Mouse (Mus musculus) midbrain, postnatal 0 days (tissue): Measurements from ENCODE around the gene Gk. TPM values are rescaled to one million over a fixed set of nuclear protein-coding genes. Genes with fewer than 3 reads are reported as not detected.

Experiments
- ATAC-seq: fragments of 200-750 bp; cut with Nextera tagmentation; 2 replicates; pipeline ENCODE4 v1.8.0; 2017; ENCODE audit warnings: moderate number of reproducible peaks, mild to moderate bottlenecking, moderate TSS enrichment, moderate library complexity; ENCODE audit not compliant: low FRiP score
- DNase-seq: peaks from one replicate; pipeline ENCODE4 v3.0.0-alpha.2; 2015; ENCODE audit warnings: low spot score
- H3K27ac ChIP-seq: fragments of 300-500 bp; sonication (generic); 2 replicates; pipeline ENCODE4 v1.5.1; 2014; ENCODE audit warnings: low read depth, mild to moderate bottlenecking, low read length, mixed read lengths
- H3K27me3 ChIP-seq: fragments of 300-500 bp; sonication (generic); 2 replicates; pipeline ENCODE4 v1.6.1; 2014; ENCODE audit warnings: low read length, control low read depth, mixed read lengths; ENCODE audit not compliant: insufficient read depth
- H3K36me3 ChIP-seq: fragments of 300-500 bp; sonication (generic); 2 replicates; pipeline ENCODE4 v1.6.1; 2014; ENCODE audit warnings: low read length, control low read depth, mixed read lengths; ENCODE audit not compliant: insufficient read depth
- H3K4me1 ChIP-seq: fragments of 300-500 bp; sonication (generic); 2 replicates; pipeline ENCODE4 v1.6.1; 2014; ENCODE audit warnings: mild to moderate bottlenecking, control low read depth, antibody characterized with exemption, low read length, mixed read lengths; ENCODE audit not compliant: insufficient read depth
- H3K4me2 ChIP-seq: fragments of 300-500 bp; sonication (generic); 2 replicates; pipeline ENCODE4 v1.6.1; 2014; ENCODE audit warnings: low read depth, mild to moderate bottlenecking, low read length, mixed read lengths; ENCODE audit not compliant: poor library complexity, severe bottlenecking
- H3K4me3 ChIP-seq: fragments of 300-500 bp; sonication (generic); 2 replicates; pipeline ENCODE4 v1.5.1; 2014; ENCODE audit warnings: low read depth, mild to moderate bottlenecking, low read length, moderate library complexity
- H3K9ac ChIP-seq: fragments of 300-500 bp; sonication (generic); replicated peaks from 2 replicates; pipeline ENCODE4 v1.6.1; 2014; ENCODE audit warnings: mild to moderate bottlenecking, low read length, moderate library complexity, mixed read lengths; ENCODE audit not compliant: poor library complexity, severe bottlenecking
- H3K9me3 ChIP-seq: fragments of 300-500 bp; sonication (generic); 2 replicates; pipeline ENCODE4 v1.6.1; 2016; ENCODE audit warnings: low read length, control low read depth
- CTCF ChIP-seq: IDR thresholded peaks from 2 replicates; pipeline ENCODE4 v1.5.1; 2016; ENCODE audit warnings: antibody characterized with exemption, mild to moderate bottlenecking
- WGBS: fragments of 180-500 bp; shearing (Covaris S2); extraction: QIAGEN DNeasy Blood & Tissue Kit; methylation state at CpG from one replicate; pipeline ENCODE4 v1.1.7; 2014; 5-methylcytosine and 5-hydroxymethylcytosine counted together
- polyA plus RNA-seq: library from polyadenylated mRNA; unstranded; fragments of >200 nt; fragmentation: Nextera tagmentation; extraction: Ambion mirVana; gene quantifications from 2 replicates; pipeline ENCODE4 v1.2.1, GENCODE M21; 2015
- total RNA-seq: library from RNA; depleted of rRNA; stranded (reverse); fragments of >200 nt; gene quantifications from 2 replicates; pipeline ENCODE4 v1.2.3, GENCODE M21; 2014

The Gk gene
- total and polyA plus RNA-seq, 2 experiments from 2014 or later: 10.9 to 14.6 TPM

DNA sequence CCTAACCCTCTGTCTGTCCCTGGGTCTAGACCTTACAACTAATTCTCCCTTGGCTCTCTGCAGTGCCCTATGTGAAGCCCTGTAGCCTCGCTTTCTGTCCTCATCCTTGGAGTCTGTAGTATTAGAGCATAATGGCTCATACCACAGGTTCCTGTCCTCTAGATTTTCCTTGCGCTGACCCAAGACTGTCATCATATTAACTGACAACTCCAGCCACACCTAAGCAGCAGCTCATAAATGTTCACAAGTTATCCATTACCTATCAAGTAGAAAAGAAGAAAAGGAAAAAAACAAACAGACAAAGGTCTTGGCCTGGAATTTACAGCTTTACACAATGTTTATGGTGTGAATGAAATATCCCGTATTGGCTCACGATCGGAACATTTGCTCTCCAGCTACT, 43.4 kb downstream of the Gk start:
- 91% methylated on average over 5 of the region's 5 CpGs for WGBS
- Histone ChIP-seq H3K27me3 (no peaks in the 10 kb centered on the region), H3K27ac (no peak overlapping the region), H3K4me1 (no peaks in the 10 kb centered on the region), H3K36me3 (no peaks in the 10 kb centered on the region; the same call in 1 of the 2 replicates), H3K9me3 (no peaks in the 10 kb centered on the region), H3K4me2 (no peak overlapping the region), H3K9ac (no peak overlapping the region), H3K4me3 (no peak overlapping the region)
- no peak for DNase-seq
- TF ChIP-seq CTCF: no peak
- no peak for ATAC-seq

DNA sequence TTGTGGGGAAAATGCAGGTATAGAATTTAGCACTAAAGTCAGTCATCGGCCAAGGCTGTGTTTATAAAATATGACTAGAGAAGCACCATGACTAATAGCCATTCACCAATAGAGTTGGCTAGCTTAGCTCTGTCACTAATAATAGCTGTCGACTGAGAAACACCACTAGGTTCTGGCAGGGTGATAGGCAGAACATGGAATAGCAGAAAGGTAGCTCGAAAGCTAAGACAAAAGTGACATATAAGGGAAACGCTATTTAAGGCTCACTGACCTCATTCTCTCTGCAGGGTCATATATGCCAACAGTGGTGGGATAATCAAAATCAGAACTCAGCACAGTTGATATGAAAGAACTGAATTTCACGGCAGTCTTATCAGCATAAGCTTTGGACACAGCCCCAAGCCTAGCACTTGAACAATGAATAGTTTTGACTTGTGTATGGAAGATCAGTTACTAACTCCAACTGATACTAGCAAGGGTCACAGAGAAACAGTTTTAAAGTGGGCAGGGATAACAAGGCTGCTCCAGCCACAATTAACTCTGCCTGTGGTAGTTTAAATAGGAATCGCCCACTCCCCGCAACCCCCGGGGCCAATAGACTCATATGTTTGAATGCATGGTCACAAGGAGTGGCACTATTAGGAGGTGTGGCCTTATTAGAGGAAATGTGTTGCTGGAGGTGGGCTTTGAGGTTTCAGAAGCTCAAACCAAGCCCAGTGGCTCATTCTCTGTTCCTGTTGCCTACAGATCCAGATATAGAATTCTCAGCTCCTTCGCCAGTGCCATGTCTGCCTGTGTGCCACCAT, 45.3 kb downstream of the Gk start:
- TF ChIP-seq CTCF: no peak
- H3K27ac ChIP-seq: no peak overlapping the region
- no peak overlapping the region for H3K9ac ChIP-seq
- H3K36me3 ChIP-seq: no peaks in the 10 kb centered on the region; the same call in 1 of the 2 replicates
- H3K4me1 ChIP-seq: no peaks in the 10 kb centered on the region
- H3K4me2 ChIP-seq: no peak overlapping the region
- H3K4me3 ChIP-seq: no peak overlapping the region
- DNase-seq: no peak
- no peak for ATAC-seq
- no peaks in the 10 kb centered on the region for H3K9me3 ChIP-seq
- H3K27me3 ChIP-seq: no peaks in the 10 kb centered on the region
- 91% methylated on average over 9 of the region's 9 CpGs for WGBS

DNA sequence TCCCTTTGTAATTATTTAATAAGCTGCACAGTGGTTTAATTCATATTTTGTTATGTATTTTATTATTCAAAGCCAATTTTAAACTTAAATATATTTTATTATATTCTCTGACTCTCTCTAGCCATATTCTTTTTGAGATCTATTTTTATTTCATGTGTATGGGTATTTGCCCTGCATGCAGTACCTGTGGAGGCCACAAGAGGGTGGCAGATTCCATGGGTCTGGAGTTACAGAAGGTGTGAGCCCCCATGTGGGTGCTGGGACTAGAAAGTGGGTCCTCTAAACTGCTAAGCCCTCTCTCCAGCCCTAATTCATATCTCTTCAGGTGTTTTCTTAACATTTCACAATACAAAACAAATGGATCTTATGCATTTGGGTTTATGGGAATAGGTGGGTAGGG, 55.4 kb downstream of the Gk start:
- no peaks in the 10 kb centered on the region for H3K36me3 ChIP-seq
- no peak overlapping the region for H3K9ac ChIP-seq
- no peak overlapping the region for H3K27ac ChIP-seq
- no peak overlapping the region for H3K4me3 ChIP-seq
- no peaks in the 10 kb centered on the region for H3K4me1 ChIP-seq
- no peak overlapping the region for H3K4me2 ChIP-seq
- TF ChIP-seq CTCF: peak; percentile 48
- ATAC-seq (no peak), DNase-seq (no peak)
- H3K9me3 ChIP-seq: no peaks in the 10 kb centered on the region
- no peaks in the 10 kb centered on the region for H3K27me3 ChIP-seq

DNA sequence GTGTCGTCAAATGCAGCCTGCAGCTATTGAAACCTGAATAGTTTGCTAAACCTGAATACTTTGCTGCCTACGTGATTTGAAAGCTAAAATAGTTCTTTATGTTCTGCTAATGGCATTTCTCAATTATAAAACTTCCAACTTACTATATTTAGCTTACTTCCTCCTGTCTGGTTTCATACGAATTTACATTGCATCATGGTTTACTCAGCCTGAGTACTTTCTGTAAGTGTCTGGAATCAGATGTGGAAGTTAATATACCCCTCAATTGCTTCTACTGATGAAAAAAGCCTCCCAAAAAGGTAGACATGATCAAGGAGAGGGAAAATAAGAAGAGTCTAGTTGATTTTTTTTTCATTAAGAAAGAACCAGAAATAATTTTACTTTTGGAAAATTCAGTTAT, 66.2 kb downstream of the Gk start:
- Histone ChIP-seq H3K27me3 (no peaks in the 10 kb centered on the region), H3K9me3 (no peaks in the 10 kb centered on the region), H3K4me3 (no peak overlapping the region), H3K4me2 (no peak overlapping the region), H3K36me3 (no peaks in the 10 kb centered on the region), H3K4me1 (no peaks in the 10 kb centered on the region), H3K27ac (no peak overlapping the region), H3K9ac (no peak overlapping the region)
- DNase-seq: no peak
- TF ChIP-seq CTCF: no peak
- no peak for ATAC-seq
- WGBS: 82% methylated on average over 3 of the region's 3 CpGs

DNA sequence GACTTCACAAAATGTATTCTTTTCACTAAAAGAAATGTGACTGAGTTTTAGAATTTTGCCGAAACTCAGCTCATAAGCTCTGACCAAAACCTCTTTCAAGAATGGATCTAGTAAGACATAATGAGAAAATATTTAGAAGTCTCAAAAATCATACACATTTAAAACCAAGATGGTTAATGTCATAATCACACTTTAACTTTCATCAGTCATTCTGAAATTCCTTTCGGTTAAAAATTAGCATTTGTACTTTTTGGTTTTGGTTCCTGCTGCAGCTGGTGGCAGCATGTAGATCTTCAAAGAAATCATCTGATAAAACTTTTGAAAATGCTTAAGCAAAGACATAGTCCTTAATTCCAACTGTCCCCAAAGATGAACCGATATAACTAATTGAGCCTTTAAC, 70.9 kb downstream of the Gk start:
- Histone ChIP-seq H3K27ac (no peak overlapping the region), H3K4me2 (no peak overlapping the region), H3K9ac (no peak overlapping the region), H3K4me3 (no peak overlapping the region), H3K36me3 (no peaks in the 10 kb centered on the region), H3K4me1 (no peaks in the 10 kb centered on the region), H3K27me3 (no peaks in the 10 kb centered on the region), H3K9me3 (no peaks in the 10 kb centered on the region)
- no peak for TF ChIP-seq CTCF
- 97% methylated on average over 3 of the region's 3 CpGs for WGBS
- no peak for DNase-seq
- no peak for ATAC-seq

DNA sequence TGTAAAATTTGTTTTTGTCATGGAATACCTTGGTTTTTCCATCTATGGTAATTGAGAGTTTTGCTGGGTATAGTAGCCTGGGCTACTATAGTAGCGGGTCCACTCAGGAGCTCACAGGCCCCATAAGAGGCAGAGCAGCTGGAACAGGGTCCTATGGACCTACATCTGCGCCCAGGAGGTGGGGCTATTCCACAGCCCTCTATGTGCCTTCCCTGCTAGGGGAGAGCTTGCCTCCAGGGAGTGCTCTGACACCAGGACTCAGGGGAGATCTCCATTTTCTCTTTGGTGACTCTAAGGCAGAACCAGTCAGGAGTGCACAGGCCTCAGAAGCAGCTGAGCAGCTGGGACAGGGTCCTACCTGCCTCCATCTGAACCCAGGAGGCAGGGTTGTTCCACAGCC, 92.9 kb downstream of the Gk start:
- ATAC-seq: no peak
- Histone ChIP-seq H3K9ac (no peak overlapping the region), H3K9me3 (no peaks in the 10 kb centered on the region), H3K27ac (no peak overlapping the region), H3K4me2 (no peak overlapping the region), H3K4me3 (no peak overlapping the region), H3K4me1 (no peaks in the 10 kb centered on the region), H3K27me3 (no peaks in the 10 kb centered on the region), H3K36me3 (no peaks in the 10 kb centered on the region)
- WGBS: 55% methylated on average over 2 of the region's 2 CpGs
- no peak for TF ChIP-seq CTCF
- no peak for DNase-seq
